Mouse (Mus musculus): Measurements from ENCODE around the gene Tbc1d30.

DNA sequence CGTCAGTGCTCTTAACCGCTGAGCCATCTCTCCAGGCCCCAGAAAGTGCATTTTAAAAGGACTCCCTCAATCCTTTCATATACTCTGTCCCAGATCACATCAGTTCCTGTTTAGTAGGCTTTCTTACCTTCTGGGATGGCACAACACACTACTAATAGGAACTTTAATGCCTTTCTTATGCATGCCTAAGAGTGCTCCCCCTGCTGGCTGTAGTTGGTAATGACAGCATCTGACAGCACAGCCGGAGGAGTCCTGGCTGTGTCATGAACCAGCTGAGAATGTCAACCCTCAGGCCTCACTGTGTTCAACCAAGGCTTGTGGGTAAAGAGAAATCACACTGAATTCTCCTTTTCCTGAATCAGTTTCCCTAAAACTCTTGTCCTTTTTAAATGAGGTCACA, 16.5 kb downstream of the Tbc1d30 start:
- TF ChIP-seq CTCF (IDR thresholded peaks at IDR 0.05; ENCODE audit: low read depth) (peak; percentile 94), EP300 (IDR thresholded peaks at IDR 0.05; ENCODE audit: low read depth) (no peak)

Data from liver, embryonic 14.5 days (tissue).